Mouse (Mus musculus): ENCODE results near the gene Cep57l1.

Cep57l1 gene

GRCm38 (mm10) chr10:41818036-41818732 lies 8.5 kb upstream of the Cep57l1 start:
- DNase-seq (ENCODE audit: low read depth in 2 of 2, low spot score in 2 of 2), result no peak

DNA sequence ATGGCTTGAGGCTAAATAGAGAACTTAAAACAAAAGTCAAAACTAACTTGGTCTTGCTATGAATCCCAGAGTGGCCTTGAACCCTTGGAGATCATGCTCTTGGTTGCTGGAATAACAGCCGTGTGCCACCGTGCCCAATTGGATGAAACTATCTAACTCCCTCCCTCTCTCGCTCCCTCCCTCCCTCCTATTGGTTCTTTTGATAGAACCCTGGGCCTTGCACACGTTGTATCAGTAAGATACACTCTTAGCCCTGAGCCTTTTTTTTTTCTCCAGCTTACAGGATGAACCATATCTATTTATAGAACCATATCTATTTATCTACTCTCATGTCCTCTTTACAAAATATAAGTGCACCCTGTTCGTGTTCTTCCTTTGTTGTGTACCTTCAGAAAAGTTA lies 6.8 kb upstream of the Cep57l1 start:
- no peak for DNase-seq (ENCODE audit: low read depth in 2 of 2, low spot score in 2 of 2)

GRCm38 (mm10) chr10:41814305-41814853 lies 4.7 kb upstream of the Cep57l1 start:
- no peak for DNase-seq (ENCODE audit: low read depth in 2 of 2, low spot score in 2 of 2)

DNA sequence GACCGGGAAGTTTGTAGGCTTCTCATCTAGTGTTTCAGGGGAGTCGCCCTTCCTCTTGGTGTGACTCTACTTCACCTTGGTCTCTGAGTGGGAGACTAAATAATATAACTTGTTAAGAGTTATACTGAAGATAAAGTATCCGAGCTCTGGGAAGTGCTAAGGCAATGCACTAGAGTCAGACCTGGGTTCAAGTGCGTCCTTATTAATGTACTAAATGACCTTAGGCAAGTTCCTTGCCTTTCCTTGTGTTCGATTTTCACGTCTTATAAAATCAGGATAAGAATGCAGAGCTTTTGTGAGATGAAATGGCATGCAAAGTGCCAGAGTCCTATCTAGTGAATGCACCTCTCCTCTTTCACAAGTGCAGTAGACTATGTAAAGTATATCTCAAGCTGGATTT lies 2.9 kb upstream of the Cep57l1 start:
- no peak for DNase-seq (ENCODE audit: low read depth in 2 of 2, low spot score in 2 of 2)

- peak in 1 of 2 experiments; percentile 2 for DNase-seq (ENCODE audit: low read depth in 2 of 2, low spot score in 2 of 2)
Observed at GRCm38 (mm10) chr10:41810564-41811455, 1.1 kb upstream of the Cep57l1 start.

DNA sequence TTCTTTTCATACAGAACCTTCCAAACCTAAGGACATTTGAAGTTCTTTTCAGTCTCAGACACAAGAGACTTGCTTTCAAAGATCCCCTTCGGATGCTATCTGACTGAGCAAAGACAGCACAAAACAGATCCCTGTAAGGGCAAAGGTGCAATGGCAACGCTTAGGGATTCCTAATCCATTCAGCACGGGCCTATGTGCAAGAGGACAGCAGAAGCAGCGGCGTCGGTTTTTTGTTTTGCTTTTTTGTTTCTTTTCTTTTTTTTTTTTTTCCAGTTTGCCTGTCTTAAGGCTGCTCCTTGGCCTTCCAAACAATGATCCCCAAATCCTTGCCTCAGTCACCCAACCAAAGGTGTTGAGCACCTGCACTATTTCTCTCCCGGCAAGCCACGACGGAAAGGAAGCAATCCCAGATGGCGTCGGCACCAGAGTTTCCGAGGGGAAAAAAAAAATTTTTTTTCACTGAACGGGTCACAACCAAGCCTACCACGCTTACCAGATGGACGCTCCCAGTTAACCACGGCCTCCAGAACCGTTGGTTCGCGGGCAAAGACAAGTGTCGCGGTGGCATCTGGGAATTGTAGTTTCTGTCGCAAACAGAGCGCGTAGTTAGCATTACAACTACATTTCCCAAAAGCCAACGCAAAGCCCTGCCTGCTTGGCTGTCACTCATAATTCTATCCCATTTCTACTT lies 446 bp downstream of the Cep57l1 start:
- no peak for DNase-seq (ENCODE audit: low read depth in 2 of 2, low spot score in 2 of 2)

DNA sequence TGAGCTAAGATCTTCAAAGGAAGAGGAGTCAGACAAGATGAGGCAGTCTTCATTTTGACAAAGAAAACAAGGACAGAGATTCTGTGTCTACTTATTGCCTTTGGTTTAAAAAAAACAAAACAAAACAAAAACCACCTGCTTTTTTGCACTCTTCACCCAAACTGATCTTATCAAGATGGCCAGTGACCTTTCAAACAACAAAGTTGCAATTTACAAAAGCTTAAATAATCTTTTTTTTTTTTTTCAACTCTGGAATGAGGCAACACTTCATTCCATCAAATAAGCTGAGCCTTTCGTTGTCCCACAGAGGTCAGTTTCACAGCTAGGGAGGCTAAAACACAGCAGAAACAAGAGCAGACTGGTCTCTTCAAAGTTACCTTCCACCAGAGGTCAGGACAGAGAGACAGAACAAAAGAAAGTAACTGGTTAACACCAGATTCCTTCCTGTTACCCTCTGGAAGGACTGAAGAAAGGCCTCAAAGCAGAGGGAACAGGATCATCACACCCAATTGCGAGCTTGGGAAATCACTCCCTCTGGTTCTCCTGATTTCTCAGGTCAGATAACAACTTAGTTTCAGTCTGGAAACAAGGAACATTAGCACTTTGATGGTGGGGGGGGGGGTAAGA lies 3.8 kb downstream of the Cep57l1 start:
- DNase-seq (ENCODE audit: low read depth in 2 of 2, low spot score in 2 of 2), result no peak

- no peak for DNase-seq (ENCODE audit: low read depth in 2 of 2, low spot score in 2 of 2)
Observed at GRCm38 (mm10) chr10:41804711-41805110, 5.0 kb downstream of the Cep57l1 start.

GRCm38 (mm10) chr10:41803467-41803866 lies 6.2 kb downstream of the Cep57l1 start:
- no peak for DNase-seq (ENCODE audit: low read depth in 2 of 2, low spot score in 2 of 2)

- no peak for DNase-seq (ENCODE audit: low read depth in 2 of 2, low spot score in 2 of 2)
Observed at GRCm38 (mm10) chr10:41797253-41797652, 12.4 kb downstream of the Cep57l1 start.

GRCm38 (mm10) chr10:41792375-41792774 lies 17.3 kb downstream of the Cep57l1 start:
- DNase-seq (ENCODE audit: low read depth in 2 of 2, low spot score in 2 of 2), result no peak

GRCm38 (mm10) chr10:41767254-41767653 lies 42.4 kb downstream of the Cep57l1 start:
- DNase-seq (ENCODE audit: low read depth in 2 of 2, low spot score in 2 of 2), result no peak

DNA sequence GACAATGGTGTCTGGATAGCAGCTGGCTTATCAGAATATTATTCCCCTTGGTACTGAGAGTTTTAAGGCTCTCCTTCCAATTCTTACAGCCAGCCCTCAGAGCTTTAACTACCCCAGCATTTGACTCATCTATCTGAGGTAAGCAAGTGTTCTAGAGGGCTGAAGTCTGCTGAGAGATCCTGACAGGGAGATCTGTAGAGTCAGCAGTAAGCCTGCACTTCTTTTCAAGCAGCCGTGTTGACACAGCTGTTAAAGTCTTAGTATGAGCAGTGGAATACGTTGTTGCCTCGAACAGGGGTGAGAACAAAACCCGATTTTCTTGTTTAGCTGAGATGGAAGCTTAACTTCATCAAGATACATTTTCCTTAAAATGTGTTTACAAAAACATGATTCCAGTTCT lies 43.4 kb downstream of the Cep57l1 start:
- DNase-seq (ENCODE audit: low read depth in 2 of 2, low spot score in 2 of 2), result no peak

DNA sequence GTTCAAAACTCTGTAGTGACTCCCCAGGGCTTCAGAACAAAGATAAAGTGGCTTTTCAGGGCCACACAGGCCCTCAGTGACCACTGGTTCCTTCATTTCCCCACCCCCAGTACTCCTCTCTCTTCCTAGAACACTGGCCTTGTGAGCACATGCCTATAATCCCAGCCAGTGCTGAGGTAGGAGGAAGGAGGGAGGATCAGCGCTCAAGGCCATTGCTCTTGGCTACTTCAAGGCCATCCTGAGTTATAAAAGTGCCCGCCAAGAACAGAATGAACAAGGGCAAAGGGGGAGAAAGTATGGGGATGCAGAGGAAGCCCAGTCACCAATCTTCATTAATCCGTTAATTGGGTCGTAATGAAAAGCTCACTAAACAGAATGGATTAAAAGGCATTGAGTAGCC lies 44.1 kb downstream of the Cep57l1 start:
- DNase-seq (ENCODE audit: low read depth in 2 of 2, low spot score in 2 of 2), result no peak

DNA sequence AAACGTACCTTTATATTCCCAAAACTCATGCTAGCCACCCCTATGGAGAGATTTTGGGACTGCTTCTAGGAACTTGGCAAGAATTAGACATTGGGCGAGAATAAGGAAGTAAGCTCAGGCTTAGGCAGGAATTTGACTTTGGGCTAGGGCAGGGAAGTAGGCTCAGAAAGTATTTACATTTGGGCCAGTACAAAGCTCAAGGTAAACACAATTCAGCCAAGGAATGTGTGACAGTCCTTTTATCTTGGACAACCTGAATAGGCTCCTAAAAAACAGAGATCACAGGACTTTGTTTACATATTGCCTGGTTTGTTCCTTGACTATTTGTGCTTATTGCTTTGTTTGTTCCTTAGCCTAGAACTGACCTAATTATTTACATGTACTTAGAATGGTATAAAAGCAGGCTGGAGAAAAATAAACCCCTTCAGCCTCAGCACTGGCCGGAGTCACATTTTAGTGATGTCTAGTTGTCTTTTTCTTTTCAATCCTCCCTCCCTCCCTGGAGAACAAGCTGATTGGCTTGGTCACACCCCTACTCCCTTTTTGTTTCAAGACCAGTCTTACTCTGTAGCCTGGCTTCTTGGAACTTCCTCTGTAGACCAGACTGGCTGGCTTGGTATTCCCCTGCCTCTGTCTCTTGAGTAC lies 45.8 kb downstream of the Cep57l1 start:
- no peak for DNase-seq (ENCODE audit: low read depth in 2 of 2, low spot score in 2 of 2)

DNA sequence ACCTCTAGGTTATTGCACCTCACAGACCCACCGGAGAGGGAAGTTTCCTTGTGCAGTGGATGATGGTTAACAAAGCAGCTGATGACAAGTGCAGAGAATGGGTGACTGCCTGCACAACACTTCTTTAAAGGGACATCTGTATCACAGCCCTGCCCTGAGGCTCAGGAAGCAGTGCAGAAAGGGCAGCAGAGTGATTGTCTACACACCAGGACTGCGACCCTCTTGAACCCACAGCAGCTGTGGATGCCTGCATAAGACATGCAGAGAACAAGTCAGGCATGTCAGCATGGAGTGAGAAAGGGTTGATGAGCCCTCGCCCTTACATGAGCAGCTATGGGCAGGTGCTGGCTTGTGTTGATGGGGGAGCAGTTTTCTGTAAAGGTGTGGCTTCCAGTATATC lies 48.8 kb downstream of the Cep57l1 start:
- no peak for DNase-seq (ENCODE audit: low read depth in 2 of 2, low spot score in 2 of 2)

DNA sequence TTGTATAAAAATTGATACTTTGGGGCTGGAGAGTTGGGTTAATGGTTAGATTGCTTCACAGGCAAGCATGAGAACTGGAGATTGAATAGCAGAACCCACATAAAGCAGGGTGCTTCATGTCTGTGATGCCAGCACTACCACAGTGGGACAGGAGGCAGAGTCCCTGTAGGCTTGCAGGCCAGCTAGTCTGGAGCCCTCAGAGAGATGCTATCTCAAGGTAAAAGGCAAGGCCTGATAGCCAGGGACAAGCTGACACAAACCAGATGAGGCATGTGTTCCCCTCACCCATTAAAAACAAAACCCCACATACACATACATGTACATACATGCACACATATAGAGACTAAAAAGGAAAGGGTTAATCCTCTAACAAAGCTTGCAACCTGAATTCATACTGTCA lies 51.6 kb downstream of the Cep57l1 start:
- no peak for DNase-seq (ENCODE audit: low read depth in 2 of 2, low spot score in 2 of 2)

- DNase-seq (ENCODE audit: low read depth in 2 of 2, low spot score in 2 of 2), result no peak
Observed at GRCm38 (mm10) chr10:41757226-41757625, 52.4 kb downstream of the Cep57l1 start.

DNA sequence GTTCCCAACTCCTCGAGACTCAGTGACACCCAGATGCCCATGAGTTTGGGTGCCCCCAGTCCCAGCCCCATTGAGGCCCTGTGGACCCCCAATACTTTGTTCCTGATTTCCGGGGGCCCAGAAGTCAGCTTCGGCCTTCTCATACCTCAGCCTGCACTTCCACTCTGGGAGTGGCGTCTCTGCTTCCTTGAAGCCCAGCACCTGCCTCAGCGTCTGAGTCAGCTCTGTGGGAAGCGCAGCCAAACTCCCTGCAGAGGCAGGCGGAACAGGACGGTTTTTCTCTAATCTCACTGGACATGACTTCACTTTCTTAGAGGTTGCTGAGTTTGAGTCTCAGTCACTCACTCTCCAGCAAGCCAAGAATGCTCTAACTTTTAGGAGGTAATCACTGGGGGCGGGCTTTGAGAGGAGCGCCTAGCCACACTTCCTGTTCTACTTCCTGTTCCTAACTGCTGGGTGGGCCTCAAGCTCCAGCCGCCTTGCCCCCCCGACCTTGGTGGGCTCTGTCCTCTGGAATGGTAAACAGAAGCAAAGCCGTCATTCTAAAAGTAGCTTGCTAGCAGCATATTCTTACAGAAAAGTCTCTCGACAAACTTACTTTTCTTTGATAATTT lies 57.7 kb downstream of the Cep57l1 start:
- peak; percentile 11 to 24 for DNase-seq (ENCODE audit: low read depth in 2 of 2, low spot score in 2 of 2)

GRCm38 (mm10) chr10:41749306-41749705 lies 60.4 kb downstream of the Cep57l1 start:
- no peak for DNase-seq (ENCODE audit: low read depth in 2 of 2, low spot score in 2 of 2)

Data from CD8-positive naive resting alpha-beta T cell, adult 2 months (primary cell).